Mouse (Mus musculus): ENCODE data around the gene C1ql4.

GRCm38 (mm10) chr15:99099139-99099556, 11.5 kb upstream of the C1ql4 start:
- TF ChIP-seq POLR2A (IDR thresholded peaks at IDR 0.05; ENCODE audit: insufficient read length, low read depth) (no peak), MYOD1 (IDR thresholded peaks at IDR 0.05; ENCODE audit: control insufficient read depth in 1 of 3, insufficient read length in 2 of 3, low read depth in 2 of 3) (no peak), TCF12 (IDR thresholded peaks at IDR 0.05; ENCODE audit: insufficient read depth, poor library complexity, severe bottlenecking) (no peak), USF1 (IDR thresholded peaks at IDR 0.05; ENCODE audit: low read depth) (no peak), POLR2AphosphoS2 (IDR thresholded peaks at IDR 0.05; ENCODE audit: insufficient read length, low read depth) (no peak), MAX (IDR thresholded peaks at IDR 0.05; ENCODE audit: low read depth) (no peak), E2F4 (IDR thresholded peaks at IDR 0.05; ENCODE audit: insufficient read depth) (no peak), TCF3 (IDR thresholded peaks at IDR 0.05; ENCODE audit: insufficient read length, low read depth) (no peak), MYOG (IDR thresholded peaks at IDR 0.05; ENCODE audit: control insufficient read depth in 1 of 3, insufficient read depth in 1 of 3, insufficient read length in 2 of 3, low read depth in 2 of 3) (no peak)

Measured in myocyte (in vitro differentiated cells).